Mouse (Mus musculus) embryonic stem cell, embryonic (primary cell): ENCODE results near the gene Bach2.

Experiments used
- CTCF ChIA-PET, 4 experiments: fragments of 300-600 bp in 2 of 4; fragments of 350-600 bp in 2 of 4; sonication (Branson Sonifier 250); formaldehyde crosslinking; loops; one replicate each; lab custom pipeline; 2022; ENCODE audit warnings: inconsistent platforms in 2 of 4; lab: Charles Lee
- POLR2A ChIA-PET, 4 experiments: fragments of 300-600 bp in 2 of 4; fragments of 350-600 bp in 2 of 4; sonication (Branson Sonifier 250); formaldehyde crosslinking; loops; one replicate each; lab custom pipeline; 2022; ENCODE audit warnings: antibody characterized with exemption in 4 of 4, inconsistent platforms in 1 of 4; lab: Charles Lee

Gene Bach2

GRCm38 (mm10) chr4:32218371-32218770, 20.2 kb upstream of the Bach2 start:
- ChIA-PET POLR2A (interaction anchor here in 3 of 4 experiments (0.6 to 1.2 kb wide), 4 partner anchors 8 to 352 kb away, joined by 3 to 7 read pairs (median 5); no protein-coding TSS in a partner anchor), CTCF (interaction anchor here in 1 of 4 experiments (0.7 kb wide), 1 partner anchor 343 kb away, joined by 4 read pairs; no protein-coding TSS in a partner anchor)

GRCm38 (mm10) chr4:32219428-32220128, 19.0 kb upstream of the Bach2 start:
- ChIA-PET CTCF (interaction anchor here in 1 of 4 experiments (0.5 kb wide), 1 partner anchor 368 kb away, joined by 6 read pairs; no protein-coding TSS in a partner anchor), POLR2A (interaction anchor here in 1 of 4 experiments (1.0 to 1.4 kb wide), 2 partner anchors 9 to 19 kb away, joined by 3 to 4 read pairs; partner anchors contain the start of gene Bach2)

DNA sequence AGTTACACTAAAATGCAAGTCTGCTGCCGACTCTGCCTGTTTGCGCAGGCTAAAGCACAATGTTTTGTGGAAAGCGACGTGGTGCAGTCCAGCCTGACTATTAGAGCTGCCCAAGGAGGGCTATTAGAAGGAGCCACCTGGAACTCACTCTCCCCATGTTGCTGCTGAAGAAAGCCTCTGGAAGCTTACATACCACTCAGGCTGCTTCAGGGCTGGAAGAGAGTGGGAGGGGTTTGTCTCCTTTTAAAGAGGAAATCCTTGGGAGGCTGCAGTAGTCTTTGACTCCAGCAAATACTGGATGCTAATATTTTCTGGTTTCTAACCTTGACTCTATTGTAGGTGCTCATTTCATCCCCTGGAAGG, 18.5 kb upstream of the Bach2 start:
- ChIA-PET POLR2A (interaction anchor here in 1 of 4 experiments (1.0 to 1.4 kb wide), 2 partner anchors 9 to 18 kb away, joined by 3 to 4 read pairs; partner anchors contain the start of gene Bach2), CTCF (no interaction called here)

- ChIA-PET CTCF (no interaction called here), POLR2A (interaction anchor here in 2 of 4 experiments (0.6 to 1.4 kb wide), 2 partner anchors 18 to 25 kb away, joined by 4 to 7 read pairs; partner anchors contain the start of gene Bach2 (in 1 of the 2))
These were observed 17.6 kb upstream of the Bach2 start for GRCm38 (mm10) chr4:32220961-32221360.

GRCm38 (mm10) chr4:32223563-32223962, 15.0 kb upstream of the Bach2 start:
- ChIA-PET POLR2A (no interaction called here), CTCF (no interaction called here)

GRCm38 (mm10) chr4:32225191-32225590, 13.4 kb upstream of the Bach2 start:
- CTCF ChIA-PET: no interaction called here

DNA sequence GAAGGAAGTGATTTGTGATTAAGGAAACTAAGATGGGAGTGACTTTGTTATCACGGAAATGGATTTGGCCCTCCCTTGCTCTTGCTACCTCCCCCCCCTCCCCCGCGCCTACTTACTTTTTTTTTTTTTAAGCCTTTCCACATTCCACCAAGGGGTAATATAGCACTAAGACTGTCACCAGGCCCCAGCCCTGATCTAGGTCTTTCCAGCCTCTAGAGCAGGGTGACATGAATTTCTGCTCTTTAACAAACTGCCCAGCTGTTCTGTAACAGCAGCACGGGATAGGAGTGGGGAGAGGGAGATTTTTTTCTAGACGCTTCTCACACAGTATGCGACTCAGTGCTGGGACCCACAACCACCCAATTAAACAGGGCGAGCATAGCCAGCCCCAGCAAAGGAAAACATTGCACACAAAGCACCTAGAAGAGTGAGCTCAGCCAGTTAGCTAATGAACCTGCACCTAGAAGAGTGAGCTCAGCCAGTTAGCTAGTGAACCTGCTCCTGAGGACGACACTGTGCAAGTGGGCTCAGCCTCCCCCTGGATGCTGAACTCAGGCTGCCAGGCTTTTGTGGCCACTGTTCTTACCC, 10.5 kb upstream of the Bach2 start:
- CTCF ChIA-PET: no interaction called here
- POLR2A ChIA-PET: interaction anchor here in 3 of 4 experiments (0.5 to 1.0 kb wide), 5 partner anchors 9 to 69 kb away, joined by 3 to 7 read pairs (median 3); partner anchors contain the start of gene Bach2 (in 1 of the 3)

More at GRCm38 (mm10) chr4:32225191-32225590, 13.4 kb upstream of the Bach2 start:
- POLR2A ChIA-PET: interaction anchor here in 2 of 4 experiments (0.7 to 1.3 kb wide), 3 partner anchors 9 to 13 kb away, joined by 3 to 8 read pairs (median 3); partner anchors contain the start of gene Bach2 (in 1 of the 2)

GRCm38 (mm10) chr4:32229266-32229665, 9.3 kb upstream of the Bach2 start:
- CTCF ChIA-PET: interaction anchor here in 1 of 4 experiments (0.7 kb wide), 2 partner anchors 42 to 176 kb away, joined by 3 read pairs; no protein-coding TSS in a partner anchor
- POLR2A ChIA-PET: interaction anchor here in 1 of 4 experiments (1.0 kb wide), 1 partner anchor 10 kb away, joined by 3 read pairs; no protein-coding TSS in a partner anchor

- POLR2A ChIA-PET: interaction anchor here in 1 of 4 experiments (1.0 kb wide), 1 partner anchor 209 kb away, joined by 3 read pairs; no protein-coding TSS in a partner anchor
- CTCF ChIA-PET: no interaction called here
These were observed 7.1 kb upstream of the Bach2 start for GRCm38 (mm10) chr4:32231258-32232055.

DNA sequence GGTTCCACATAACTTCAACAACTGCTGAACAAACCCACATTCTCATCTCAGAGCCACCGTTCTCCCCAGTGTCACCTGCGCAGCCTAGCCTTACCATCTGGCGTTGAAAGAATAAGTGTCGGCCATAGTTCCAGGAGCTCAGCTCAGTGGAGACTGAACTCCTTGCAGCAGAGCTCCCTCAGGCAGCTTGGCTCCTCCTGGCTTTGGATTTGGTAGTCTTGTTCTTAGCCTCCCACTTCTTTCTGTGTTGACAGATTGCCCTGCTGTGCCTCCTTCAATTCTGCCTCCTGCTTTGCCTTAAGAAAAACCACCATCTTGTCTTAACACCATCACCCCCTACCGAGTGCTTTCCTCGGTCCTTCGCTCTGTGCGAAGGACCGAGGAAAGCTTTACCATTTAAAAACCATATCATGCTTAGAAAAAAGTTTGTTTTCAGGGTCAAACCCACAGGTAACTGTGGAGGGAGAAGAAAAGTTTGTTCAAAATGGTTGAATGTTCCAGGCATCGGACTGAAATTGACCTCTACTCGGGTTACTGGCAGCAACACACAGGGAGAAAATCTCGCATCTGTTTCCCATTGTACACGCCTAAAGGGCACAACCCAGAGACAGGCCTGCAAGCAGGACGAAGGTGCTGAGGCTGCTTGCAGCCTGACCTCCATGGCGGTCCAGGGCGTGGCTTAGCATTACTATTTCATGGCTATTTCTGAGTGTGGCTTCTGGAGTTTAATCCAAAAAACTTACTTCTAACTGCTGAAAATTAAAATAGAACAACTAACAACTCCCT, 2.5 kb upstream of the Bach2 start:
- POLR2A ChIA-PET: no interaction called here

DNA sequence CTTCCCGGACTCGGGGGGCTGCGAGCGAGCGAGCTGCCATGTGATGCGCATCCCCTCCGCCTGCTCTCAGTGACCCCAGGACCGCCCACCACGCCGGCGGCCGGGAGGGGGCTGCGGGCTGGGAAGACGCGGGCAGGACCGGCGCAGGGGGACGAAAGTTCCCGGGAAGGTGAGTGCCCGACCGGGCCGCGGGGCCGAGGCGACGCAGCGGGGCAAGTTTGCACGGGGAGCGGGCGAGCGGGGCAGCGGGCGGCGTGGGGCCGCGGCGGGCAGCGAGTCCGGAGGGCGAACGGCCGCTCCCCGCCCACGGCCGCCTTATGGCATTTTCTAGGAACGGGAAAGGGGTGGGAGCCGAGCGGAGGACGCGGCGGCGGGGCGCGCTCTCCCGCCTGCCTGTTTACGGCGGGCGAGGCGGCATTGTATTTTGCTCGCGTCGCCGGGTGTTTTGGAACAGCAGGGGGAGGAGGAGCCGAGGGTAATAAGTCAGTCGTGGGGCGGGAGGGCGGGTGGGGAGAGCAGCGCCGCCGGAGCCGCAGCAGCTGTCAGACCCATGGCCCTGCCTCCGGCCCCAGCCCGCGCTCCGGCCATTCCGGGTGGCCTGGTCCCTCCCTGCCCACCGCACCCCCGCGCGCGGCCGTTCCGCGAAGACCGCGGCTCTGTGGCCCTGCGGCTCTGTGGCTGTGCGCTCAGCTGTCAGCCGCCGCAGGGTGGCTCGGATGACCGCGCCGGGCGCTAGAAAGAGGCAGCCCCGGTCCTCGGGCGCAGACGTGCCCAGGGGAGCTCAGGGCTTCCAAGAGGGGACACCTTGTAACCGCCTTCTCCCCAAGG, 531 bp downstream of the Bach2 start:
- POLR2A ChIA-PET: interaction anchor here in 3 of 4 experiments (0.5 to 1.5 kb wide), 18 partner anchors 11 to 743 kb away, joined by 3 to 9 read pairs (median 4); no protein-coding TSS in a partner anchor
- CTCF ChIA-PET: interaction anchor here in 2 of 4 experiments (1.0 to 1.2 kb wide), 3 partner anchors 10 to 182 kb away, joined by 3 to 5 read pairs (median 4); no protein-coding TSS in a partner anchor

More for the DNA sequence above, 2.5 kb upstream of the Bach2 start:
- CTCF ChIA-PET: interaction anchor here in 2 of 4 experiments (0.7 to 1.4 kb wide), 2 partner anchors 181 to 208 kb away, joined by 3 to 4 read pairs; no protein-coding TSS in a partner anchor

- CTCF ChIA-PET: no interaction called here
- POLR2A ChIA-PET: interaction anchor here in 3 of 4 experiments (0.5 to 1.3 kb wide), 4 partner anchors 18 to 742 kb away, joined by 3 to 5 read pairs (median 4); no protein-coding TSS in a partner anchor
These were observed 1.1 kb downstream of the Bach2 start for GRCm38 (mm10) chr4:32239749-32240131.

DNA sequence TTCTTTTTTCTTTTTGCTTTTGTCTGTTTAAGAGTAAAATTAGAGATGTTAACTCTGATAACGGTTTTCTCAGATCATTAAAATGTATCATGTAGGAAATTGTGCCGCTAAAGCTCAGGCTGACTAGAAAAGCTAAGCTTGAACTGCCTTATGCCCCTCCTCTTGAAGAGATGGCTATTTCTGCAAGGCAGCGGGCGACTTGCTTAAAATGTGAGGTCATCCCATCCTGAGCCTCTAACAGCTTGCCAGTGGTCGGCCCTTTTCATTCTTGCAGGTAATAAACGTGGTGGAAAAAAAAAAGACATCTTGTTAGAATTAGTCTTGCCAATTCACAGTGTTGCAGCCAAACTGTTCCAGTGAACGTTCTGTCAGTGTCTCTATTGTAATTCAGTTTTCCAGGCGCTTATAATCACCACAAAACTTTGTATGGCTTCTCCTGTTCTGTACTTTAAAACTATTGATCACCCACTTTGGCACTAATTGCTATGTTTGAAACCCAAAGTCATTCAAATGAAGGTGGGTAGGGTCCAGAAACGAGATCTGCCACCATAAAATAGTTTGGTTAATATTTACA, 1.9 kb downstream of the Bach2 start:
- POLR2A ChIA-PET: interaction anchor here in 2 of 4 experiments (0.6 to 1.3 kb wide), 2 partner anchors 64 to 65 kb away, joined by 3 to 5 read pairs; no protein-coding TSS in a partner anchor
- CTCF ChIA-PET: no interaction called here

DNA sequence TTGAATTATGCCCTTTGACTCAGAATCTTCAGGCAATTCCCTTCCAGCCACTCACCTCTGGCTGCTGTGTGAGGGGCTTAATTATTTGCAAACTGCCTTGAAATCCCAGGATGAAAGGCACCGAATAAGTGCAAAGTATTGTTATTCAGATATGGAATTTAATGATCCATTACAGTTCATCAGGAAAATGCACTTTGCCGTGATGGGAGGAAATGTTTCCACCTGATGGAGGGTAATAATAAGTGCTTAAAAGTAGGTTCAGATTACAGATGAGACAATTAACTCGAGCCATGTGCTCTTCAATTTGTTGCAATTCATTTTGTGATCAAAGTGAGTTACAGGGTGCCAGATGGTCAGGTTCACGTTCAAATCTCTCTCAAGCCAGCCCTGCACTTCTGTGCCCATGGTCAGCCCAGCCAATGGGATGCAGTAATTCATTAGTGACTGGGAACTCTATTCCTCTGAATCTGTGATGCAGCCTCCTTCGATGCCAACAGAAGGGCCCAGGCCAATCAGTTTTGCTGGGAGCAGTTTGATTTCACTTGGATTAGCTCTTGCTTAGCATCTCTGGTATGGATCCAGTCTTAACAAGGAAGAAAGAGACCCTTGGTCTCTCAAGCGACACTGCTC, 2.9 kb downstream of the Bach2 start:
- ChIA-PET POLR2A (no interaction called here), CTCF (no interaction called here)

- CTCF ChIA-PET: interaction anchor here in 1 of 4 experiments (0.6 kb wide), 1 partner anchor 309 kb away, joined by 3 read pairs; no protein-coding TSS in a partner anchor
- POLR2A ChIA-PET: interaction anchor here in 1 of 4 experiments (0.6 to 0.7 kb wide), 2 partner anchors 35 to 48 kb away, joined by 3 read pairs; no protein-coding TSS in a partner anchor
These were observed 3.6 kb downstream of the Bach2 start for GRCm38 (mm10) chr4:32242122-32242615.
